Mouse (Mus musculus) hindbrain, embryonic 14.5 days (tissue): Measurements from ENCODE around the gene Btbd18. TPM values are rescaled to one million over a fixed set of nuclear protein-coding genes. Genes with fewer than 3 reads are reported as not detected.
A peak's percentile ranks its signal among the peaks of the same experiment; 100 is the strongest.

ENCODE experiments used
- ATAC-seq: fragments of 200-750 bp; cut with Nextera tagmentation; 2 replicates; pipeline ENCODE4 v1.8.0; 2017; ENCODE audit warnings: moderate number of reproducible peaks, mild to moderate bottlenecking, moderate TSS enrichment, moderate library complexity; ENCODE audit not compliant: low FRiP score
- DNase-seq: peaks from one replicate; pipeline ENCODE4 v3.0.0-alpha.2; 2015; ENCODE audit warnings: low spot score
- H3K27ac ChIP-seq: fragments of 300-500 bp; sonication (generic); 2 replicates; pipeline ENCODE4 v1.5.1; 2014; ENCODE audit warnings: mild to moderate bottlenecking, moderate library complexity
- H3K27me3 ChIP-seq: fragments of 300-500 bp; sonication (generic); 2 replicates; pipeline ENCODE4 v1.6.1; 2014; ENCODE audit warnings: mild to moderate bottlenecking, low read length, mixed read lengths; ENCODE audit not compliant: control insufficient read depth, insufficient read depth
- H3K36me3 ChIP-seq: fragments of 300-500 bp; sonication (generic); replicated peaks from 2 replicates; pipeline ENCODE4 v1.6.1; 2014; ENCODE audit not compliant: control insufficient read depth, insufficient read depth
- H3K4me1 ChIP-seq: fragments of 300-500 bp; sonication (generic); replicated peaks from 2 replicates; pipeline ENCODE4 v1.6.1; 2014; ENCODE audit warnings: antibody characterized with exemption, low read length, mixed read lengths; ENCODE audit not compliant: control insufficient read depth, insufficient read depth
- H3K4me2 ChIP-seq: fragments of 300-500 bp; sonication (generic); replicated peaks from 2 replicates; pipeline ENCODE4 v1.6.1; 2014; ENCODE audit warnings: mild to moderate bottlenecking, moderate library complexity
- H3K4me3 ChIP-seq: fragments of 300-500 bp; sonication (generic); replicated peaks from 2 replicates; pipeline ENCODE4 v1.5.1; 2014; ENCODE audit warnings: mild to moderate bottlenecking, low read length
- H3K9ac ChIP-seq: fragments of 300-500 bp; sonication (generic); 2 replicates; pipeline ENCODE4 v1.6.1; 2014
- H3K9me3 ChIP-seq: fragments of 300-500 bp; sonication (generic); 2 replicates; pipeline ENCODE4 v1.6.1; 2016; ENCODE audit warnings: low read length; ENCODE audit not compliant: control insufficient read depth
- WGBS: fragments of 180-500 bp; shearing (Covaris S2); extraction: QIAGEN DNeasy Blood & Tissue Kit; methylation state at CpG from one replicate; pipeline ENCODE4 v1.1.7; 2014; 5-methylcytosine and 5-hydroxymethylcytosine counted together
- polyA plus RNA-seq: library from polyadenylated mRNA; unstranded; fragments of >200 nt; fragmentation: Nextera tagmentation; extraction: Ambion mirVana; gene quantifications from 2 replicates; pipeline ENCODE4 v1.2.1, GENCODE M21; 2014

The Btbd18 gene
- polyA plus RNA-seq, 1 experiment from 2014 or later = 0.16 TPM

- DNase-seq = no peak
- H3K27ac ChIP-seq = no peak overlapping the region
Measured at GRCm38 (mm10) chr2:84640833-84641232, 18.0 kb upstream of the Btbd18 start.

GRCm38 (mm10) chr2:84646138-84646537 is 12.7 kb upstream of the Btbd18 start:
- 83% methylated on average over 1 of the region's 1 CpGs for WGBS
- Histone ChIP-seq H3K27ac (no peak overlapping the region), H3K4me3 (no peak overlapping the region), H3K9me3 (no peaks in the 10 kb centered on the region), H3K4me2 (peak overlapping the region; percentile 82; the same call in 1 of the 2 replicates), H3K9ac (no peak overlapping the region), H3K4me1 (peaks cover 23% of the 10 kb centered on the region), H3K36me3 (peaks cover 6% of the 10 kb centered on the region; the same call in 1 of the 2 replicates), H3K27me3 (no peaks in the 10 kb centered on the region)
- DNase-seq (no peak), ATAC-seq (no peak)

More at GRCm38 (mm10) chr2:84640833-84641232, 18.0 kb upstream of the Btbd18 start:
- Histone ChIP-seq H3K9me3 (no peaks in the 10 kb centered on the region), H3K36me3 (peaks cover 6% of the 10 kb centered on the region; the same call in 1 of the 2 replicates), H3K4me1 (peaks cover 24% of the 10 kb centered on the region), H3K27me3 (no peaks in the 10 kb centered on the region), H3K9ac (no peak overlapping the region), H3K4me2 (no peak overlapping the region), H3K4me3 (no peak overlapping the region)
- ATAC-seq = no peak

- Histone ChIP-seq H3K9me3 (no peaks in the 10 kb centered on the region), H3K4me2 (peak overlapping the region; percentile 82), H3K27ac (no peak overlapping the region), H3K9ac (peak overlapping the region; percentile 91; the same call in 1 of the 2 replicates), H3K4me1 (peaks cover 30% of the 10 kb centered on the region), H3K27me3 (no peaks in the 10 kb centered on the region), H3K4me3 (peak overlapping the region; percentile 70), H3K36me3 (peaks cover 2% of the 10 kb centered on the region; the same call in 1 of the 2 replicates)
- no peak for DNase-seq
- WGBS = 96% methylated on average over 6 of the region's 6 CpGs
- no peak for ATAC-seq
Measured at GRCm38 (mm10) chr2:84647051-84647568, 11.8 kb upstream of the Btbd18 start.

GRCm38 (mm10) chr2:84648369-84648768 is 10.5 kb upstream of the Btbd18 start:
- DNase-seq = no peak
- no peaks in the 10 kb centered on the region for H3K36me3 ChIP-seq
- H3K4me2 ChIP-seq = peak overlapping the region; percentile 82
- H3K4me3 ChIP-seq = peak overlapping the region; percentile 70
- H3K27ac ChIP-seq = peak overlapping the region; percentile 74
- peak overlapping the region; percentile 91 for H3K9ac ChIP-seq
- no peaks in the 10 kb centered on the region for H3K27me3 ChIP-seq
- peak; percentile 59; the same call in 1 of the 2 replicates for ATAC-seq
- H3K4me1 ChIP-seq = peaks cover 31% of the 10 kb centered on the region
- H3K9me3 ChIP-seq = no peaks in the 10 kb centered on the region
- 18% methylated on average over 6 of the region's 6 CpGs for WGBS

- Histone ChIP-seq H3K27ac (peak overlapping the region; percentile 94), H3K4me2 (peak overlapping the region; percentile 82), H3K4me1 (peaks cover 31% of the 10 kb centered on the region), H3K9me3 (no peaks in the 10 kb centered on the region), H3K4me3 (peak overlapping the region; percentile 70), H3K36me3 (no peaks in the 10 kb centered on the region), H3K9ac (peak overlapping the region; percentile 91), H3K27me3 (no peaks in the 10 kb centered on the region)
- no peak for ATAC-seq
- WGBS = 2% methylated on average over 10 of the region's 10 CpGs
- no peak for DNase-seq
Measured at GRCm38 (mm10) chr2:84649674-84650073, 9.2 kb upstream of the Btbd18 start.

GRCm38 (mm10) chr2:84650464-84651195 is 8.2 kb upstream of the Btbd18 start, which contains the start of gene Ctnnd1:
Ctnnd1 (minus strand) TSS chr2:84650765.
- WGBS = under 1% methylated on average over 15 of the region's 15 CpGs

GRCm38 (mm10) chr2:84653354-84653753 is 5.5 kb upstream of the Btbd18 start:
- Histone ChIP-seq H3K27me3 (no peaks in the 10 kb centered on the region), H3K27ac (no peak overlapping the region), H3K4me3 (no peak overlapping the region), H3K36me3 (no peaks in the 10 kb centered on the region), H3K4me1 (0 out of 2 replicates have a peak, but pooled peaks cover 8% of the 10 kb centered on the region), H3K9ac (no peak overlapping the region), H3K4me2 (no peak overlapping the region), H3K9me3 (no peaks in the 10 kb centered on the region)
- no peak for DNase-seq
- ATAC-seq = no peak

More at GRCm38 (mm10) chr2:84650464-84651195, 8.2 kb upstream of the Btbd18 start, which contains the start of gene Ctnnd1:
- ATAC-seq (peak; percentile 98), DNase-seq (peak; percentile 90)
- Histone ChIP-seq H3K27me3 (no peaks in the 10 kb centered on the region), H3K9ac (peak within 1 kb of the TSS; percentile 91), H3K4me1 (peaks cover 30% of the 10 kb centered on the region), H3K27ac (peak within 1 kb of the TSS; percentile 94), H3K9me3 (no peaks in the 10 kb centered on the region), H3K4me3 (peak within 1 kb of the TSS; percentile 70), H3K36me3 (no peaks in the 10 kb centered on the region), H3K4me2 (peak within 1 kb of the TSS; percentile 82)

GRCm38 (mm10) chr2:84655864-84656263 is 3.0 kb upstream of the Btbd18 start:
- Histone ChIP-seq H3K9me3 (no peaks in the 10 kb centered on the region), H3K27ac (no peak overlapping the region), H3K9ac (no peak overlapping the region), H3K4me3 (no peak overlapping the region), H3K36me3 (no peaks in the 10 kb centered on the region), H3K27me3 (no peaks in the 10 kb centered on the region), H3K4me2 (no peak overlapping the region), H3K4me1 (0 out of 2 replicates have a peak, but pooled peaks cover 8% of the 10 kb centered on the region)
- WGBS = 64% methylated on average over 1 of the region's 1 CpGs
- ATAC-seq (no peak), DNase-seq (no peak)

GRCm38 (mm10) chr2:84660253-84660652 is 1.4 kb downstream of the Btbd18 start:
- Histone ChIP-seq H3K4me1 (no peaks in the 10 kb centered on the region), H3K9ac (no peak overlapping the region), H3K9me3 (no peaks in the 10 kb centered on the region), H3K27ac (no peak overlapping the region), H3K27me3 (no peaks in the 10 kb centered on the region), H3K4me3 (no peak overlapping the region), H3K4me2 (no peak overlapping the region), H3K36me3 (no peaks in the 10 kb centered on the region)
- 79% methylated on average over 3 of the region's 3 CpGs for WGBS
- no peak for ATAC-seq
- no peak for DNase-seq
